Mouse (Mus musculus): ENCODE data around the gene Snx13. TPM values are rescaled to one million over a fixed set of nuclear protein-coding genes. Genes with fewer than 3 reads are reported as not detected.
A peak's percentile ranks its signal among the peaks of the same experiment; 100 is the strongest.

Gene Snx13
- 35.3 and 38.6 TPM in 2 replicates for polyA plus RNA-seq (2014; fragmentation: Nextera tagmentation; extraction: Ambion mirVana)

DNA sequence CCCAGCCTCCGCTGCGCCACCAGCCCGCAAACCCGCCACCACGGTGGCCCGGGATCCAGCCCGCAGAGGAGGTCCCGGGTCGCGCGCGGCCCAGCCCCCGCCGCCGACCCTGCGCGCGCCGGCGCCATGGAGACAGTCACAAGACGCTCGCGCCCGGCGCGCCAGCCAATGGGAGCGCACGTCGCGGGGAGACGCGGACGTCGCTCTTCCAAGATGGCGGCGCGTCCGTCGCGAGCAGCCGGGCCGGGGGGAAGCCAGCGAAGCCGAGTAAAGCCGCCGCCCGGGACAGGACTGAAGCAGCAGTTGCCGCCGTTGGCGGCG is at the start of gene Snx13:
Gene Snx13 (plus strand): TSS at position 188 of the 321 bp plus-strand sequence.
- H3K4me3 ChIP-seq (ENCODE audit: control insufficient read depth in 1 of 2, insufficient read depth in 1 of 2, low read depth in 1 of 2, low read length in 2 of 2) = peak within 1 kb of the TSS; percentile 86 to 96
- peaks cover 2 to 36% of the 10 kb centered on the region in 2 experiments for H3K4me1 ChIP-seq (ENCODE audit: control insufficient read depth in 2 of 2, insufficient read depth in 2 of 2, low read length in 2 of 2)
- H3K9ac ChIP-seq (ENCODE audit: low read length) = peak within 1 kb of the TSS; percentile 97
- H3K27me3 ChIP-seq (ENCODE audit: control insufficient read depth, insufficient read depth, low read length) = no peaks in the 10 kb centered on the region
- H3K4me2 ChIP-seq (ENCODE audit: low read length) = peak within 1 kb of the TSS; percentile 80
- no peaks in the 10 kb centered on the region for H3K36me3 ChIP-seq (ENCODE audit: control insufficient read depth, insufficient read depth, low read length)
- no peaks in the 10 kb centered on the region for H3K9me3 ChIP-seq (ENCODE audit: control insufficient read depth, low read length)
- peak within 1 kb of the TSS; percentile 90 to 97 for H3K27ac ChIP-seq (replicated peaks in 1 of 2; ENCODE audit: control insufficient read depth in 1 of 2, insufficient read depth in 1 of 2, low read depth in 2 of 2, low read length in 2 of 2)
- ATAC-seq (ENCODE audit: insufficient number of reproducible peaks, insufficient read depth, low FRiP score, low read depth) = peak; percentile 96
- 0% methylated on average over 48 of the region's 51 CpGs for WGBS

DNA sequence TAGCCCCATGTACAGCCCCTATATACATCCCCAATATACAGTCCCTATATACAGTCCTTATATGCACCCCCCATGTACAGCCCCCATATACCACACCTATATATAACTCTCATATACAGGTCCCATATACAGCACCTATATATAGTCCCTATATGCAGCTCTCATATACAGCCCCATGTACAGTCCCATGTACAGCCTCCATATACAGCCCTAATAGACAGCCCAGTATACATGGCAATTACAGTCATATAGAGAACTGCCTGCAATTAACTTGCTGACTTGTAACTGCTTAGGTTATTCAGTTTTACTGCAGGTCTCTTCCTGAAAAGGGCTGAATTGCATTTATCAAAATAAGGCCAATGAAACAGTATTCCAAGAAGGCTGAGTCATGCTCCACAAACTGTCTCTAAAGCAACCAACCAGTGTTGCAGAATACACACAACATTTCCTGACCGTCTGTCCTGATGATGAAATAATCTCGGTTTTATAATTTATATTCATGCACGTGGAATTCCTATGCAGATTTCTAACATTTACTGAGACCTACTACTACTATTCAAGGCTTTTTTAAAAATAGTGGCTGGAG is 49.3 kb upstream of the Snx13 start:
- no peak for ATAC-seq (ENCODE audit: insufficient number of reproducible peaks, insufficient read depth, low FRiP score, low read depth)
- Histone ChIP-seq H3K4me3 (ENCODE audit: control insufficient read depth in 1 of 2, insufficient read depth in 1 of 2, low read depth in 1 of 2, low read length in 2 of 2) (no peak overlapping the region), H3K9ac (ENCODE audit: low read length) (no peak overlapping the region), H3K4me1 (ENCODE audit: control insufficient read depth in 2 of 2, insufficient read depth in 2 of 2, low read length in 2 of 2) (no peaks in the 10 kb centered on the region), H3K4me2 (ENCODE audit: low read length) (no peak overlapping the region), H3K27ac (replicated peaks in 1 of 2; ENCODE audit: control insufficient read depth in 1 of 2, insufficient read depth in 1 of 2, low read depth in 2 of 2, low read length in 2 of 2) (no peak overlapping the region), H3K9me3 (ENCODE audit: control insufficient read depth, low read length) (no peaks in the 10 kb centered on the region), H3K27me3 (ENCODE audit: control insufficient read depth, insufficient read depth, low read length) (no peaks in the 10 kb centered on the region), H3K36me3 (ENCODE audit: control insufficient read depth, insufficient read depth, low read length) (no peaks in the 10 kb centered on the region)
- 81% methylated on average over 3 of the region's 3 CpGs for WGBS

DNA sequence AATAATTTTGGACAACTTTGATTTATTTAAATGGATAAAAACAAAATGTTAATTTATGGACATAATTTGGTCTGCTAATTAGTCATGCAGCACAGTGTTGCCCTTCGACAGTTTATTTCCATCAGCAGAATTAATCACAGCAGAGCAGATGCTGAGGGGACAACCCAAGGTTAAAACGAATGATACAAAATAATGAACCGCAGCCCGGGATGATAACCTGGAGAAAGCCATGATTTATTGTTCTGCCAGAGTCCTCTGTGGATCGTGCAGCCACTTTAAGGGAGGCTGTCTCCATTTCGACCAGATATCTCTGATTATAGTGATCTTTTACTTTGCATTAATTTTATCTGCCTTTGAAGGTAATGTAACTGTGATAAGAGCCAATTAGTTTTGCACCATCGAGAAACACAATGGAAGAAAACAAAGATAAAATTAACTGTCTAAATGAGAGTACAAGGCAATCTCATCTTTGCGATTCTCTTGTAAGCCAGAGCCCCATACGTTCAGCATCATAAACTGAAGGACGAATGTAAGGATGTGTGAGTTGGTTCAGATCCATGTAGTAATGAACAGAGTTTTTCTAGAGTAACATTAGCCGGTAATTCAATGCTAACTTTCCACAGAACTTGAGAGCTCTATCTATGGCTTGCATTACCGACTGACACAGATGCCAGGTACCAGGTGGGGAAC is 48.1 kb upstream of the Snx13 start:
- no peak overlapping the region for H3K4me3 ChIP-seq (ENCODE audit: control insufficient read depth in 1 of 2, insufficient read depth in 1 of 2, low read depth in 1 of 2, low read length in 2 of 2)
- no peak overlapping the region for H3K9ac ChIP-seq (ENCODE audit: low read length)
- H3K27me3 ChIP-seq (ENCODE audit: control insufficient read depth, insufficient read depth, low read length) = no peaks in the 10 kb centered on the region
- no peaks in the 10 kb centered on the region for H3K9me3 ChIP-seq (ENCODE audit: control insufficient read depth, low read length)
- 79% methylated on average over 12 of the region's 12 CpGs for WGBS
- no peak overlapping the region for H3K27ac ChIP-seq (replicated peaks in 1 of 2; ENCODE audit: control insufficient read depth in 1 of 2, insufficient read depth in 1 of 2, low read depth in 2 of 2, low read length in 2 of 2)
- ATAC-seq (ENCODE audit: insufficient number of reproducible peaks, insufficient read depth, low FRiP score, low read depth) = no peak
- no peaks in the 10 kb centered on the region for H3K36me3 ChIP-seq (ENCODE audit: control insufficient read depth, insufficient read depth, low read length)
- H3K4me2 ChIP-seq (ENCODE audit: low read length) = no peak overlapping the region
- no peaks in the 10 kb centered on the region for H3K4me1 ChIP-seq (ENCODE audit: control insufficient read depth in 2 of 2, insufficient read depth in 2 of 2, low read length in 2 of 2)

- Histone ChIP-seq H3K4me3 (ENCODE audit: control insufficient read depth in 1 of 2, insufficient read depth in 1 of 2, low read depth in 1 of 2, low read length in 2 of 2) (no peak overlapping the region), H3K9me3 (ENCODE audit: control insufficient read depth, low read length) (no peaks in the 10 kb centered on the region), H3K27ac (replicated peaks in 1 of 2; ENCODE audit: control insufficient read depth in 1 of 2, insufficient read depth in 1 of 2, low read depth in 2 of 2, low read length in 2 of 2) (no peak overlapping the region), H3K4me1 (ENCODE audit: control insufficient read depth in 2 of 2, insufficient read depth in 2 of 2, low read length in 2 of 2) (no peaks in the 10 kb centered on the region), H3K4me2 (ENCODE audit: low read length) (no peak overlapping the region), H3K36me3 (ENCODE audit: control insufficient read depth, insufficient read depth, low read length) (no peaks in the 10 kb centered on the region), H3K27me3 (ENCODE audit: control insufficient read depth, insufficient read depth, low read length) (no peaks in the 10 kb centered on the region), H3K9ac (ENCODE audit: low read length) (no peak overlapping the region)
- ATAC-seq (ENCODE audit: insufficient number of reproducible peaks, insufficient read depth, low FRiP score, low read depth) = no peak
- WGBS = 44% methylated on average over 4 of the region's 4 CpGs
Measured at GRCm38 (mm10) chr12:35000323-35000722, 46.7 kb upstream of the Snx13 start.

GRCm38 (mm10) chr12:35005748-35006147 is 41.2 kb upstream of the Snx13 start:
- H3K9me3 ChIP-seq (ENCODE audit: control insufficient read depth, low read length) = no peaks in the 10 kb centered on the region
- no peaks in the 10 kb centered on the region for H3K27me3 ChIP-seq (ENCODE audit: control insufficient read depth, insufficient read depth, low read length)
- H3K36me3 ChIP-seq (ENCODE audit: control insufficient read depth, insufficient read depth, low read length) = no peaks in the 10 kb centered on the region
- H3K9ac ChIP-seq (ENCODE audit: low read length) = no peak overlapping the region
- no peaks in the 10 kb centered on the region for H3K4me1 ChIP-seq (ENCODE audit: control insufficient read depth in 2 of 2, insufficient read depth in 2 of 2, low read length in 2 of 2)
- no peak overlapping the region for H3K4me2 ChIP-seq (ENCODE audit: low read length)
- no peak overlapping the region for H3K27ac ChIP-seq (replicated peaks in 1 of 2; ENCODE audit: control insufficient read depth in 1 of 2, insufficient read depth in 1 of 2, low read depth in 2 of 2, low read length in 2 of 2)
- H3K4me3 ChIP-seq (ENCODE audit: control insufficient read depth in 1 of 2, insufficient read depth in 1 of 2, low read depth in 1 of 2, low read length in 2 of 2) = no peak overlapping the region
- no peak for ATAC-seq (ENCODE audit: insufficient number of reproducible peaks, insufficient read depth, low FRiP score, low read depth)

GRCm38 (mm10) chr12:35007851-35008250 is 39.1 kb upstream of the Snx13 start:
- Histone ChIP-seq H3K4me3 (ENCODE audit: control insufficient read depth in 1 of 2, insufficient read depth in 1 of 2, low read depth in 1 of 2, low read length in 2 of 2) (no peak overlapping the region), H3K4me1 (ENCODE audit: control insufficient read depth in 2 of 2, insufficient read depth in 2 of 2, low read length in 2 of 2) (no peaks in the 10 kb centered on the region), H3K27ac (replicated peaks in 1 of 2; ENCODE audit: control insufficient read depth in 1 of 2, insufficient read depth in 1 of 2, low read depth in 2 of 2, low read length in 2 of 2) (no peak overlapping the region), H3K9me3 (ENCODE audit: control insufficient read depth, low read length) (no peaks in the 10 kb centered on the region), H3K36me3 (ENCODE audit: control insufficient read depth, insufficient read depth, low read length) (no peaks in the 10 kb centered on the region), H3K4me2 (ENCODE audit: low read length) (no peak overlapping the region), H3K27me3 (ENCODE audit: control insufficient read depth, insufficient read depth, low read length) (no peaks in the 10 kb centered on the region), H3K9ac (ENCODE audit: low read length) (no peak overlapping the region)
- WGBS = 89% methylated on average over 1 of the region's 1 CpGs
- ATAC-seq (ENCODE audit: insufficient number of reproducible peaks, insufficient read depth, low FRiP score, low read depth) = no peak

DNA sequence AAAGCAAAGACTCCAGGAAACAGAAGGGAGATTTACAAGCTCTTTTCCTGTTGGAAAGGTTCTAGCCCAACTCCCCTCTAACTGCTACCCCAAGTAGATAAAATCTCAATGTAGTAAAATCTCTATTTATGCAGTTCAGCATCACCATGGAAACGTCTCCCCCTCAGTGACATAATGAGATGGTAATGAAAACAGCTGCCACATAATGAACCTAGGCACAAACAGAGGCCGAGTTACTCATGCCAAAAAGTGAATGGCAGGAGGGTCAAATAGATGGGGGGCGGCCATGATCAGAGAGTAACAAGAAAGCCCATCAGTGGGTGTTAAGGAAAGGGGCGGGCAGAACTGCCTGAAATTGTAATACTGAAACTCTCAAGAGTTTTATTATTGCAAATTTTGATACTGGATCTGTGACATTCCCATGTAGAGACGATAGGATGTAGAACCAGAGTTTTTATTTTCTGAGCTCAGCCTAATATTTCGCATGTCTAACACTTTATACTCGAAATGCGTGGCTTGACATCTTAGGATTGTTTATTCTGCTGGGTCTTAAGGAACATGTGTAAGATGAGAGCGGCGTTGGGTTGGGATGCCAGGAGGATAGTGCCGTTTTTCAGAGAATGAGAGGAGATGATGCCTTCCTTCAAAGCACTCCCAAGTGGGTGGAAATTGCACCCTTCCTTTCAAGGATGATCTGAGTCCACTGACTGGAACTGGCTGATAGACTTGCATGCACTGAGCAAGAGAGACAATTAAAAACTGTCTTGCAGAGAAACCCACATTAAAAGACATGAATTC is 38.4 kb upstream of the Snx13 start:
- Histone ChIP-seq H3K4me2 (ENCODE audit: low read length) (no peak overlapping the region), H3K9ac (ENCODE audit: low read length) (no peak overlapping the region), H3K4me3 (ENCODE audit: control insufficient read depth in 1 of 2, insufficient read depth in 1 of 2, low read depth in 1 of 2, low read length in 2 of 2) (no peak overlapping the region), H3K36me3 (ENCODE audit: control insufficient read depth, insufficient read depth, low read length) (no peaks in the 10 kb centered on the region), H3K9me3 (ENCODE audit: control insufficient read depth, low read length) (no peaks in the 10 kb centered on the region), H3K27me3 (ENCODE audit: control insufficient read depth, insufficient read depth, low read length) (no peaks in the 10 kb centered on the region), H3K4me1 (ENCODE audit: control insufficient read depth in 2 of 2, insufficient read depth in 2 of 2, low read length in 2 of 2) (no peaks in the 10 kb centered on the region), H3K27ac (replicated peaks in 1 of 2; ENCODE audit: control insufficient read depth in 1 of 2, insufficient read depth in 1 of 2, low read depth in 2 of 2, low read length in 2 of 2) (no peak overlapping the region)
- 73% methylated on average over 11 of the region's 11 CpGs for WGBS
- ATAC-seq (ENCODE audit: insufficient number of reproducible peaks, insufficient read depth, low FRiP score, low read depth) = no peak

Data from heart, embryonic 14.5 days (tissue).